Mouse (Mus musculus) gastrocnemius, adult 8-10 months (tissue): ENCODE results near the gene Myt1l. TPM values are rescaled to one million over a fixed set of nuclear protein-coding genes. Genes with fewer than 3 reads are reported as not detected.

Experiments
- DNase-seq, 2 experiments: peaks; one replicate each; pipeline ENCODE4 v3.0.0; 2022; ENCODE audit warnings: low spot score in 2 of 2
- total RNA-seq, 4 experiments: library from RNA; stranded (reverse); gene quantifications; 2 replicates each; pipeline ENCODE4 v1.2.4; 2022

Myt1l gene
- total RNA-seq, 4 experiments from 2014 or later = 0.35 TPM; not detected in 3

DNA sequence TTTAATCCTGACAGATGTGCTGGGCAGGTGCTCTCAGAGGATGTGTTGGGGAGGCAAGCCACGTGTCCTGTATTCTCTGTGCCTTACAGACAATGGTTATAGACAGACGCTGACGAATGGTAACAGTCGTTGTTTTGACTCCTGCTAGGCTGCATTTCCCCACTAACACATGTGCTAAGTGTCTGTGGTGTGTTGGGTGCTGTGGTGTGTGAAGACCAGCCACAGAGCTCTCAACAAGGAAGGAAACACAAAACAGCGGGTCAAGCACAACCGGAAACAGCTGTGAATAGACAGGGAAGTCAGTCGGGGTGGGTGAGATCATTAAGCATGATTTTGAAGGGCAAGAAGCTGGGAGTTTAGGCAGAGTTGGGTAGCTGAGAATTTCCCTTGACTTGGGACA is 41.1 kb downstream of the Myt1l start:
- no peak for DNase-seq

DNA sequence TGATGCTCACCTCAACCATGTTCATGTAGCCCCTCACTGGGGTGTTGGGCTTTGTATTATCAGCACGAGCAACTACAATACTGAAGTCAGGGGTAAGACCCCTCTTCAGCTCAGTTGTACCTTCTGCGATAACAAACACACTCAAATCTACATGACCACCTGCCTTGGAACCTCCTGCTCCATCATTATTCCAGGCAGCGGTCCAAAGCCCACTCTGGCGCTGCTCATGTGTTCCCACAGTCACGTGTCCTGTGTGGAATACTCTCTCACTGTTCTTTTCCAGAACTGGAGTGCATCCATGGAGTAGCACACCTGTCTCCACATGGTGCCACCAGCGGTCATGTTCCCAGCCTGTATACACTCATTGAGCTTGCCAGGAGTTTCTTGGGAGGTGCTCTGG is 42.2 kb downstream of the Myt1l start:
- DNase-seq = no peak

GRCm38 (mm10) chr12:29571613-29572012 is 43.4 kb downstream of the Myt1l start:
- no peak for DNase-seq

GRCm38 (mm10) chr12:29593787-29594186 is 65.6 kb downstream of the Myt1l start:
- no peak for DNase-seq

DNA sequence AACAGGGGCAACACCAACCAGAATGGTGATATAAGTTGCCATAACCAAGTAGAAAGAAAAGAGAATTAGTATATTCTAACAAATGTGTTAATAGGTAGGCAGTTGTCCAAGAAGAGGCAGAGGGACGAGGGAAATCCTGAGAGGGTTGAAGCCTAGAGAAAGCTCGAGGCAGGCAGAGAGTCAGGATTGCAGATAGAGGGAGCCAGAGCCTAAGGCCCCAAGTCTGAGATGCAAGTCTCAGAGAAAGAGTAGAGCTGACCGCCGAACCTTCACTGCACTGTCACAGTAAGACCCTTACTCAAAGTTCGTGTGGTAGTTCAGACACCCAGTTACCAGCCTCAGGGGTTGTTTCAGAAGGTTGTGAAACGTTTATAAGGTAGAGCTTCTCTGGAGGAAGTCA is 71.7 kb downstream of the Myt1l start:
- DNase-seq = no peak

DNA sequence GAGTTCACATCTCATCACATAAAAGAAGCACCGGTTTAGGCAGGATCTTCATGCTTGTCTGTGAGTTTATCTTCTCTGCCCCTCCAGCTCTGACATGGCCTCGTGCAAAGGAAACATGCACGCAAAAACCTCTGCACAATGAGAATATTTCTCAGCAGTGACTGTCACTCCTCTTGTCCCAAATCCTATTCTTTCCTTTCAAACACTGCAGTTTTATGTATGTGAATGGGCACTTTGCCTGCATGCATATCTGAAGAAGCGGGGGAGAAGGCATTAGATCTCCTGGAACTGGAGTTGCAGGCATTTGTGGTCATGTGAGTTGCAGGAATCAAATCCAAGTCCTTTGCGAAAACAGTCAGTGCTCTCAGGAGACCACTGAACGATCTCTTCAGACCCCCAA is 73.0 kb downstream of the Myt1l start:
- no peak for DNase-seq

DNA sequence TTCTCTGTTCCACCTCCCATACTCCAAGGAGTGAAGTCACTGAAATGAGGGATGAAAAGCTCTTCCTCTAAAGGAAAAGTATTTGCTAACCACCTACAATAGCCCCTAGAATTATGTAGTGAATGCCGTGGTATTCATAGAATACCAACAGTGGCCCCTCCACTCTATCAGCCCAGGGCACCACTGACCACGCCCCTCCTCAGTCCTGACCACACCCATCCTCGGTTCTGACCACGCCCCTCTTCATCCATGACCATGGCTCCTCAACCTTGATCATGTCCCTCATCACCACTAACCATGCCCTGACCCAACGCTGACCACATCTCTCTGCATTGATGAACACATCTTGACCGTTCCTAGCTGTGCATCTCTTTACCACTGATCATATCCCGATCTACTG is 76.5 kb downstream of the Myt1l start:
- DNase-seq = no peak

DNA sequence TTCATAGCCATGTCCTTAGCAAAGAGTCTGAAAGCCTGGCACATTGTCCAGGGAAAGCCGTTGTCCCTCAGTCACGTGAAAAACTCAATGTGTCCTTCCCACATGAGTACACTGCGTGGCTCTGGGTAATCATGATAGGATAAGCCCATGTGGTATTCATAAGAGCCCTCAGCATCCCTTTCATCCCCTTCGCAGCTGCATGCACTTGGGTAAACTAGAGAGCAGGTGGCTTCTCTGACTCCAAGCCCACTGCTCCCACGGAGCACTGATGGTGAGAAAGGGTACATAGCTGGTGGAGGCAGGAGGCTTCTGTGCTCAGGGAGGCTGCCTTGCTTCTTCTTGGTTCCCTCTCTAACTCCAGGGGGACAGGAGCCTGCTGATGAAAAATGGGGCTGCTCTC is 76.9 kb downstream of the Myt1l start:
- no peak for DNase-seq

GRCm38 (mm10) chr12:29606221-29606620 is 78.0 kb downstream of the Myt1l start:
- DNase-seq = no peak

DNA sequence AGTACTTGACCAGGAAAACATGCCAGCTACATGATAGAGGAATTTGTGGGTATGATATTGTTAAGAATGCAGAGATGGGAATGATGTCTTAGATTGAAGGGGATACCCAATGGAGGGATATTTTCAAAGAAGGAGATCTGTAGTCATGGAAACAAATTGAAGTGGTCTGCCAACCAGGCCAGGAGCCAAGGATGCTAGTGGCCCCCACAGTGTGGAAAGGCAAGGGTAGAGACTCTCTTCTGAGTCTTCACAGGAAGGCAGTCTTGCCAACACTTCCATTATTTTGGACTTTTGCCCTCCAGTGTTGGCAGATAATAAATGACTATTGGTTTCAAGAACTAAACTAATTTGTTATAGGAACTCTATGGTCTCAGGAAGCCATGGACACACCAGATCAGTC is 89.6 kb downstream of the Myt1l start:
- no peak for DNase-seq

DNA sequence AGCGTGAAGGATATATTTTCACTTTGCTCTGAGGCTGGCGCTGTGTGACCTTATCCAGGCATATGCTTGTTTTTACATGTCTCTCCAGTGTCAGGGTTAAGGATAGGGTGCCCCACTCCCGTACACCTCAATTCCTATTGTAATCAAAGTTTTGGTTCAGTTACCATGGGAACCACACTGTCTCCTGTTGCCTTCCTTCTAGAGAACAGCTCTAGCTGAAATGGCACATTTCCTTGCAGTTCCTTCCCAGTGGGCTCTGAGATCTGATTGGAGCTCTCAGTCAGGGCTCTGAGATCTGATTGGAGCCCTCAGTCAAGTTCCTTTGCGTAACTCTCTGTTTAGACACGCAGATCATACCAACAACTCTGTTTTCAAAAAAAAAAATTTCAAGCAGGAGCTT is 93.3 kb downstream of the Myt1l start:
- DNase-seq = no peak

- no peak for DNase-seq
These were observed 100.0 kb downstream of the Myt1l start for GRCm38 (mm10) chr12:29627956-29628750.

GRCm38 (mm10) chr12:29629875-29630538 is 101.8 kb downstream of the Myt1l start:
- no peak for DNase-seq

DNA sequence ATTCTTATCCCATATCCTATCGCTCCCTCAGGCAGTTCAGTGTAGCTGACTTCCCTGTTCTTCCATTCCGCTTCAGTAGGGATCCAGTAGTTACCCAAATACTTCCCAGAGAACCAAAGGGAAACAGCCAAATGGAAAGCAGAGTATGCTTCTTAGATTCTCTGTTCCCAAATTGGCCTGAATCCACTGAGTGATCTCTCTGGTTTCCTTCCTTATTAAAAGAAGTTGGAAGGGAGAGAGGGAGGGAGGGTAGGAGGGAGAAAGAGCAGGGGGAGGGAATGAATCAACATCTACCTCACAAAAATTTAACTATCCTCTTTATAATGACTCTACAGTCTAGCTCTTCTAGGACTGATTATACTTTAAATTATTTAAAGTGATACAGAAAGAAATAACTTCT is 106.3 kb downstream of the Myt1l start:
- no peak for DNase-seq

DNA sequence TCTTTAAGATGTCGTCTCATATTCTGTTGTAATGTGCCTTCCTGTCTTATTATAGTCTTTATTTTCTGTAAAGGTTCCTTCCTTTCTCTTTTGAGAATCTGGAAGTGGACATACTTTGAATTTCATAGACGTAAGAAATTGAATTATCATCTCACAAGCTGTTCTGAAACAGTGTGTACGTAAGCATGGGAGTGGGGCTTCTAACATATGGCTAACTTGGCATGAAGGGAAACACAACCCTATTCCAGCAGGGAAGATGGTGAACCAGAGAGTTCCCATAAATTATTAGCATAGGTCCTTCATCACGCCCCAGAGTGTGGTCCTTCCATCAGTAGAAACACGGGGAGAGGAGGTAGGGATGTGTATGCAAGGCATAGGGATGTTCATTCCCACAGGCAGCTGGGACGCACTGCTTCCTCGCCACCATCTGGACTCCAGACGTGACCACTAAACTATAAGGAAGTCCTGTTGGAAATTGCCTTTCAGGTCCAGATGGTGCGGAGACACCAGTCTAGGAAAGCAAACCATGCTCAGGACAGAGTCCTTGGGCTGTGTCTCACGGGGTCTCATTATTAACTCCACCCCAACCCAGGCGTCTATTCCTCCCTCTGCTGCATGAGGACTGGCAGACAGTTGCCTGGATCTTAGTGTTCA is 111.5 kb downstream of the Myt1l start:
- no peak for DNase-seq

DNA sequence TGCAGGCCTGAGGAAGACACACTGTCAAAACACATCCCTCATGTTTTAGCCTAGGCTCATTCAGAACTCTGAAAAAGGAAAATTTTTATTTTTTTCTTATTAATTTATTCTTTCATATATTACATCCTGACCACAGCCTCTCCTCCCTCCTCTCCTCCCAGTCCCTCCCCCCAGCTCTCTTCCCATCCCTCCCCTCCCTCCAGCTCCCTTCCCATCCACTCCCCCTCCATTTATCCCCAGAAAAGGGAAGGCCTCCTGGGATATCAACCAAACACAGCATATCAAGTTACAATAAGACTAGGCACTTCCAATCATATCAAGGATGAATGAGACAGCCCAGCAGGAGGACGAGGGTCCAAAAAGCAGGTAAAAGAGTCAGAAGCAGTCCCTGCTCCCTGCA is 112.0 kb downstream of the Myt1l start:
- DNase-seq = no peak

- DNase-seq = no peak
These were observed 114.7 kb downstream of the Myt1l start for GRCm38 (mm10) chr12:29642915-29643314.

DNA sequence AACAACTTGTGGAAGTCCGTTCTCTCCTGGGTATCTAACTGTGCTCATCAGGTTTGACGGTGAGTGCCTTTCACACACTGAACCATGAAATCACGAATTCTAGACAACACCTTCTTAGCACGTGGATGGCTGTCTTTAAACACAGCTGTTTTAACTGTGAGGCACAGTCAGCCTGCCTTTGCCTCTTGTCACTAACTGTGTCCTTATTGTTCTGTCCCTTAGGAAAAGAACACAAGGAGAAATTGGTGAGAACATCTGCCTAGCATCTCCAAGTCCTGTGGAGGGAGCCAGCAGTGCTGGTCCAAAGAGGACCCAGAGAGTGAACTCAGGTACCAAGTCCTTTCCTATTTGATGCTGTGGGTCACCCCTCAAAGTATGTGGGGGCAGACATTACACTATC is 115.9 kb downstream of the Myt1l start:
- DNase-seq = no peak

- DNase-seq = no peak
These were observed 116.5 kb downstream of the Myt1l start for GRCm38 (mm10) chr12:29644721-29645120.

- no peak for DNase-seq
These were observed 121.4 kb downstream of the Myt1l start for GRCm38 (mm10) chr12:29649510-29650152.

- no peak for DNase-seq
These were observed 124.3 kb downstream of the Myt1l start for GRCm38 (mm10) chr12:29652516-29652915.

GRCm38 (mm10) chr12:29655197-29655632 is 127.0 kb downstream of the Myt1l start:
- no peak for DNase-seq
